Mouse (Mus musculus) embryonic facial prominence, embryonic 10.5 days (tissue): ENCODE results near the gene Cbr4. TPM values are rescaled to one million over a fixed set of nuclear protein-coding genes. Genes with fewer than 3 reads are reported as not detected.
A peak's percentile ranks its signal among the peaks of the same experiment; 100 is the strongest.

ENCODE experiments used
- DNase-seq: peaks from one replicate; pipeline ENCODE4 v3.0.0-alpha.2; 2017; ENCODE audit warnings: low spot score
- H3K27ac ChIP-seq: fragments of 300-500 bp; sonication (generic); replicated peaks from 2 replicates; pipeline ENCODE4 v1.5.1; 2016; ENCODE audit warnings: mild to moderate bottlenecking
- H3K27me3 ChIP-seq: fragments of 300-500 bp; sonication (generic); replicated peaks from 2 replicates; pipeline ENCODE4 v1.6.1; 2016; ENCODE audit warnings: low read depth, mild to moderate bottlenecking; ENCODE audit not compliant: poor library complexity, severe bottlenecking
- H3K36me3 ChIP-seq: fragments of 300-500 bp; sonication (generic); replicated peaks from 2 replicates; pipeline ENCODE4 v1.6.1; 2016; ENCODE audit warnings: mild to moderate bottlenecking, moderate library complexity
- H3K4me1 ChIP-seq: fragments of 300-500 bp; sonication (generic); 2 replicates; pipeline ENCODE4 v1.6.1; 2016
- H3K4me3 ChIP-seq: fragments of 300-500 bp; sonication (generic); 2 replicates; pipeline ENCODE4 v1.5.1; 2016; ENCODE audit warnings: mild to moderate bottlenecking, moderate library complexity
- H3K9me3 ChIP-seq: fragments of 300-500 bp; sonication (generic); 2 replicates; pipeline ENCODE4 v1.6.1; 2016; ENCODE audit warnings: mild to moderate bottlenecking
- WGBS: fragments of 180-500 bp; shearing (Covaris S2); methylation state at CpG from one replicate; pipeline ENCODE4 v1.1.7; 2016; 5-methylcytosine and 5-hydroxymethylcytosine counted together
- polyA plus RNA-seq: library from polyadenylated mRNA; unstranded; fragments of >200 nt; fragmentation: Nextera tagmentation; extraction: Ambion mirVana; gene quantifications from 2 replicates; pipeline ENCODE4 v1.2.1, GENCODE M21; 2016

Cbr4 gene
- polyA plus RNA-seq, 1 experiment from 2014 or later = 26.9 TPM

GRCm38 (mm10) chr8:61467553-61467815 lies 20.1 kb upstream of the Cbr4 start:
- 91% methylated on average over 3 of the region's 3 CpGs for WGBS
- no peak overlapping the region for H3K4me3 ChIP-seq
- no peaks in the 10 kb centered on the region for H3K9me3 ChIP-seq
- H3K4me1 ChIP-seq = peaks cover 3% of the 10 kb centered on the region; the same call in 1 of the 2 replicates
- no peak for DNase-seq
- no peaks in the 10 kb centered on the region for H3K27me3 ChIP-seq
- no peak overlapping the region for H3K27ac ChIP-seq
- H3K36me3 ChIP-seq = no peaks in the 10 kb centered on the region

- Histone ChIP-seq H3K4me1 (peaks cover 6% of the 10 kb centered on the region; the same call in 1 of the 2 replicates), H3K9me3 (no peaks in the 10 kb centered on the region), H3K27me3 (no peaks in the 10 kb centered on the region), H3K36me3 (no peaks in the 10 kb centered on the region), H3K27ac (no peak overlapping the region), H3K4me3 (no peak overlapping the region)
- no peak for DNase-seq
- WGBS = 86% methylated on average over 4 of the region's 4 CpGs
These were observed 17.3 kb upstream of the Cbr4 start for GRCm38 (mm10) chr8:61470213-61470612.

- Histone ChIP-seq H3K4me1 (peaks cover 9% of the 10 kb centered on the region; the same call in 1 of the 2 replicates), H3K27ac (no peak overlapping the region), H3K27me3 (no peaks in the 10 kb centered on the region), H3K4me3 (no peak overlapping the region), H3K9me3 (no peaks in the 10 kb centered on the region), H3K36me3 (no peaks in the 10 kb centered on the region)
- WGBS = 64% methylated on average over 6 of the region's 6 CpGs
- no peak for DNase-seq
These were observed 12.3 kb upstream of the Cbr4 start for GRCm38 (mm10) chr8:61475251-61475673.

GRCm38 (mm10) chr8:61476160-61476559 lies 11.4 kb upstream of the Cbr4 start:
- Histone ChIP-seq H3K27ac (no peak overlapping the region), H3K4me1 (peaks cover 9% of the 10 kb centered on the region; the same call in 1 of the 2 replicates), H3K4me3 (no peak overlapping the region), H3K27me3 (no peaks in the 10 kb centered on the region), H3K36me3 (no peaks in the 10 kb centered on the region), H3K9me3 (no peaks in the 10 kb centered on the region)
- no peak for DNase-seq
- 84% methylated on average over 9 of the region's 9 CpGs for WGBS

- no peak overlapping the region for H3K4me3 ChIP-seq
- H3K27me3 ChIP-seq = no peaks in the 10 kb centered on the region
- no peaks in the 10 kb centered on the region for H3K9me3 ChIP-seq
- no peaks in the 10 kb centered on the region for H3K36me3 ChIP-seq
- DNase-seq = no peak
- H3K4me1 ChIP-seq = peaks cover 9% of the 10 kb centered on the region; the same call in 1 of the 2 replicates
- H3K27ac ChIP-seq = no peak overlapping the region
- WGBS = 92% methylated on average over 4 of the region's 4 CpGs
These were observed 9.4 kb upstream of the Cbr4 start for GRCm38 (mm10) chr8:61478150-61478549.

GRCm38 (mm10) chr8:61478793-61479192 lies 8.7 kb upstream of the Cbr4 start:
- Histone ChIP-seq H3K27me3 (no peaks in the 10 kb centered on the region), H3K27ac (no peak overlapping the region), H3K4me3 (no peak overlapping the region), H3K36me3 (no peaks in the 10 kb centered on the region), H3K4me1 (peaks cover 9% of the 10 kb centered on the region; the same call in 1 of the 2 replicates), H3K9me3 (no peaks in the 10 kb centered on the region)
- DNase-seq = no peak
- 86% methylated on average over 8 of the region's 8 CpGs for WGBS

- Histone ChIP-seq H3K27ac (no peak overlapping the region), H3K4me1 (peaks cover 9% of the 10 kb centered on the region; the same call in 1 of the 2 replicates), H3K4me3 (no peak overlapping the region), H3K36me3 (no peaks in the 10 kb centered on the region), H3K27me3 (no peaks in the 10 kb centered on the region), H3K9me3 (no peaks in the 10 kb centered on the region)
- DNase-seq = peak; percentile 69
- WGBS = 61% methylated on average over 11 of the region's 11 CpGs
These were observed 7.9 kb upstream of the Cbr4 start for GRCm38 (mm10) chr8:61479506-61480214.

GRCm38 (mm10) chr8:61480260-61480967 lies 7.1 kb upstream of the Cbr4 start:
- H3K9me3 ChIP-seq = no peaks in the 10 kb centered on the region
- no peak overlapping the region for H3K27ac ChIP-seq
- no peak for DNase-seq
- H3K27me3 ChIP-seq = no peaks in the 10 kb centered on the region
- H3K4me3 ChIP-seq = no peak overlapping the region
- WGBS = 86% methylated on average over 14 of the region's 14 CpGs
- H3K36me3 ChIP-seq = no peaks in the 10 kb centered on the region
- peaks cover 6% of the 10 kb centered on the region; the same call in 1 of the 2 replicates for H3K4me1 ChIP-seq

- H3K27me3 ChIP-seq = no peaks in the 10 kb centered on the region
- H3K9me3 ChIP-seq = no peaks in the 10 kb centered on the region
- H3K4me3 ChIP-seq = peak overlapping the region; percentile 81
- H3K27ac ChIP-seq = peak overlapping the region; percentile 92
- H3K36me3 ChIP-seq = peaks cover 6% of the 10 kb centered on the region; the same call in 1 of the 2 replicates
- DNase-seq = no peak
- H3K4me1 ChIP-seq = peaks cover 10% of the 10 kb centered on the region
- WGBS = 94% methylated on average over 2 of the region's 2 CpGs
These were observed 508 bp upstream of the Cbr4 start for GRCm38 (mm10) chr8:61486923-61487529.

GRCm38 (mm10) chr8:61488631-61489030 lies 1.1 kb downstream of the Cbr4 start:
- H3K36me3 ChIP-seq = peaks cover 14% of the 10 kb centered on the region
- DNase-seq = no peak
- peaks cover 10% of the 10 kb centered on the region for H3K4me1 ChIP-seq
- no peaks in the 10 kb centered on the region for H3K9me3 ChIP-seq
- H3K27me3 ChIP-seq = no peaks in the 10 kb centered on the region
- H3K4me3 ChIP-seq = peak overlapping the region; percentile 81
- no peak overlapping the region for H3K27ac ChIP-seq
- 94% methylated on average over 8 of the region's 8 CpGs for WGBS

GRCm38 (mm10) chr8:61497110-61497509 lies 9.6 kb downstream of the Cbr4 start:
- Histone ChIP-seq H3K27me3 (no peaks in the 10 kb centered on the region), H3K36me3 (peaks cover 20% of the 10 kb centered on the region), H3K4me3 (no peak overlapping the region), H3K4me1 (no peaks in the 10 kb centered on the region), H3K9me3 (no peaks in the 10 kb centered on the region), H3K27ac (no peak overlapping the region)
- no peak for DNase-seq
- WGBS = 80% methylated on average over 4 of the region's 4 CpGs

- peaks cover 19% of the 10 kb centered on the region for H3K36me3 ChIP-seq
- H3K27me3 ChIP-seq = no peaks in the 10 kb centered on the region
- DNase-seq = no peak
- H3K4me1 ChIP-seq = no peaks in the 10 kb centered on the region
- no peak overlapping the region for H3K4me3 ChIP-seq
- no peak overlapping the region for H3K27ac ChIP-seq
- 66% methylated on average over 4 of the region's 4 CpGs for WGBS
- no peaks in the 10 kb centered on the region for H3K9me3 ChIP-seq
These were observed 11.5 kb downstream of the Cbr4 start for GRCm38 (mm10) chr8:61499035-61499434.

GRCm38 (mm10) chr8:61500914-61501313 lies 13.4 kb downstream of the Cbr4 start:
- Histone ChIP-seq H3K36me3 (peaks cover 11% of the 10 kb centered on the region; the same call in 1 of the 2 replicates), H3K27ac (no peak overlapping the region), H3K4me3 (no peak overlapping the region), H3K27me3 (no peaks in the 10 kb centered on the region), H3K9me3 (no peaks in the 10 kb centered on the region), H3K4me1 (no peaks in the 10 kb centered on the region)
- no peak for DNase-seq
- 67% methylated on average over 3 of the region's 3 CpGs for WGBS
